Mouse (Mus musculus) kidney, adult 2 months (tissue): Measurements from ENCODE around the gene Dnah17.

Experiments used
- CTCF ChIP-seq: fragments of 200-500 bp; conservative IDR thresholded peaks from 2 replicates; pipeline ENCODE4 v1.5.1; 2011; ENCODE audit warnings: low read depth, mild to moderate bottlenecking, control low read depth, low read length, moderate library complexity, mixed read lengths; ENCODE audit not compliant: insufficient read depth, insufficient read length
- POLR2A ChIP-seq: fragments of 200-500 bp; IDR thresholded peaks from one replicate; pipeline ENCODE4 v1.6.1; 2011; ENCODE audit warnings: low read depth, low read length, control low read depth

GRCm38 (mm10) chr11:117997085-117997484, 133.3 kb downstream of the Dnah17 start:
- TF ChIP-seq POLR2A (no peak), CTCF (no peak)
